Mouse (Mus musculus) lung, postnatal 4 days (tissue): ENCODE measurements around the gene Apeh.
A peak's percentile ranks its signal among the peaks of the same experiment; 100 is the strongest.

Experiments
- DNase-seq, 2 experiments: peaks; one replicate each; pipeline ENCODE4 v3.0.0; 2021

Gene Apeh

DNA sequence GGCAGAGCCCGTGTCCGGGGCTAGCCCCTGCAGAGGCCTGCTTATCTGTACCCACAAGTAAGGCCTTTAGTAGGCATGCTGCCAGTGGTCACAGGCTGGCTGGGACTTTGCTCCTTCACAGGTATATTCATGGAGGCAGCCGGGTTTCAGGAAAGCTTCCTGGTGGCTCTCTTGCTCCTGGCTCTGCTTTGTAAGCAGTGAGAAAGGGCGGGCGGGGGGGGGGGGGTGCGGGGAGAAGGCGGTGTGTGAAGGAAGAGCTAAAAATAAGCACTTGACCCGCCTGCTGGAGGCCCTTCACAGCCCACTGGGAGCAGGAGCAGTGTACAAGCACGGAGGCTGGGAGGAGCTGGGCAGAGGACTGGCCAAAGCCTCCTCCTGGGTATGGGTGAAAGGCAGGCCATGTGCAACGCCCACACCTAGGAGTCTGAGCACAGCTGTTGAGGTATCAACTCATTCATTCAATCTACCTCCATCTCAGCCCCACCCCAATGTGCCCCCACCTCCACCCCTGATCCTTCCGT lies 25.5 kb upstream of the Apeh start:
- peak; percentile 54 to 78 for DNase-seq

DNA sequence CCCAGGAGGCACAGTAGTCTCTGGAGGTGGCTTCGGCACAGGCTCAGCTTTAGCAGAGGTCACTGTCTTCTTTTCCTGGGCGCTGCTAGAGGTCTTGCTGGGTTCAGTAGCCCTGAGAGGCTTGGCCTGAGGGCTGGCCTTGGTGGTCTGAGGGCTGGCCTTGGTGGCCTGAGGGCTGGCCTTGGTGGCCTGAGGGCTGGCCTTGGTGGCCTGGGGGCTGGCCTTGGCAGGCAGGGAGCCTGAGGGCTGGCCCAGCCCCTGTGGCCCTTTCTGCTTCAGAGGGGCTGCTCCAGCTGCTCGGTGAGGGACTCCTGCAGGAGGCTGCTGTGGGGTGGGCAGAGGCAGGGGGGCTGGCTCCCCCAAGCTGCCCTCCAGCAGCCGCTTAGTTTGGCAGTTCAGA lies 22.7 kb upstream of the Apeh start:
- no peak for DNase-seq

DNA sequence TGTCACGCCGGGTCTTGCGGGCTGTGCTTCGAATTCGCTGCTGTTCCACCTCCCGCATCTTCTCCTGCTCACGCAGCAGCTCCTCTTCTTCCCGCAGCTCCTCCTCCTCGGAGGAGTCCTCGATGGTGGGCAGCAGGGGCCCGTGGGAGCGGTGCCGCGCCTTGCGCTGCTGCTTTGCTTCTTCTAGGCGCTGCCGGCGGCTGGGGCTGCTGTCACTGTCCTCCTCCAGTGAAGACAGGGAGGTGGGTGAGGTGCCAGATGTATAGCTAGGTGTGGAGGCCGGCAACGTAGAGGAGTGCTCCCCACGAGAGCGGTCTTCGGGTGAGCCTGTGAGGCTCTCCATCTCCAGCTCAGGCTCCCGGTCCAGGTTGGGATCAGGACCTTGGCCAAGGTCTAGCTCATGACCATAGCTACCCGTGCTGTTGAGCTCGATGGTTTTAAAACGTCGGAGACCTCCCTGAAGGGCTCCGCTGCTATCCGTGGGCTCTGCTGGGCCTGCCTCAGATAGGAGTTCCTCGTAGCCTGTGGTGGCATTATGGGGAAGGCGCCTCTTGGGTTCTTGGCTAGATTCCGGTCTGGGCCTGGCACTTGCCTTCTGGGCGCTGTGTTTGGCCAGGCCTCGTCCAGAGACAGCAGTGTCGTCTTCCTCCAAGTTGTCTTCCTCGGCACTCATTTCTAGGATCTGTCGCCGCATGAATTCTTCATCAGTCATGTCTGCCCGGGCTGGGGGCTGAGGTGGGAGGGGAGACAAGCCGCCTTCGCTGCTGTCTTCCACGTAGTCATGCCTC lies 21.1 kb upstream of the Apeh start:
- no peak for DNase-seq

DNA sequence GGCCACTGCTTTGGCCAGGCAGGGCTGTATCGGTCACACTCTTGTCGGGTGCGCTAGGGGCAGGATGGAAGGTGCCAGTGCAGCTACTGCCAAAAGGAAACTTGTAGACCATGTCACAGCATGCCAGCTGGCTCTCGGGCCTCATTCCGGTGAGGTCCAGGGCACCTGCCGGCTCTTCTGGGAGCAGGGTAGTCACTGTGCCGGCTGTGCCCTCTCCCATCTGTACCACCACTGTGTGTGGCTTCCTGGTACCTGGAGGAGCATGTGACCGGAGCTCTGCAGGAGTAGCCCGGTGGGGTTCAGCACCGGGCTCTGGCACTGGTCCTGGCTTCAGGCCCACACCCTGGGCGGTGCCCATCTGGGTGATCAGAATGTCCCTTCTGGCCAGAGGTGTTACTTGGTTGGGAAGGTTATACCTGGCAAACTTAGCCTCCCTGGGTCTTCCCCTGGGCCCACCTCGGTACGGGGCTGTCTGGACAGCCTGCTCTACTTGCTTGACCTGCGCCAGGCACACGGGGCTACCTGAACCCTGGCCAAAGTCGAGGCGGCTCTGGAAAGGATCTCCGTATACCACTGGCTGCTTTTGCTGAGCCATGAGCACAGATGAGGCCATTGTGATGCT lies 18.4 kb upstream of the Apeh start:
- no peak for DNase-seq

DNA sequence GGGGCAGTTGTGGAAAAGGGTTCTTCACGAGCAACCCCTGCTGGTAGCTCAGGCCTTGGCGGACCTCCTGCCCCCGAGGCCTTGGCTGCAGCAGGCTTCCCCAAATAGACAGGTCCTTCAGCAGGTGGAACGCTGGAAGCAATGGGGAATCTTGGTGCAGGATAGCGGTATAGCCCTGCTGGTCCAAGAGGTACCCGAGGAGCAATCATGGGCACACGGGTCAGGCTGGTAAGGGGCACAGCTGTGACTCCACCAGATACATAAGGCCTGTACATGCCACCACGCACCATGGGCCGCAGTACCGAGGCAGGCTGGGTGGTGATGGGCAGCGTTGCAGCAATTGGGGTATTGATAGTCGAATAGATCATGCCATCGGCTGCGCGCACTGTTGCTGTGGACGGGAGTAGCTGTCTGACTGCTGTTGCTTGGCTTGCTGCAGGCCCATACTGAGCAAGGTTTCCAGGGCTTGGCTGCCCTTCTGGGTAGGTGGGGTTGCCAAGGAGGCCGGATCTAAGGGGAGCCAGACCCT lies 17.3 kb upstream of the Apeh start:
- DNase-seq, result no peak

DNA sequence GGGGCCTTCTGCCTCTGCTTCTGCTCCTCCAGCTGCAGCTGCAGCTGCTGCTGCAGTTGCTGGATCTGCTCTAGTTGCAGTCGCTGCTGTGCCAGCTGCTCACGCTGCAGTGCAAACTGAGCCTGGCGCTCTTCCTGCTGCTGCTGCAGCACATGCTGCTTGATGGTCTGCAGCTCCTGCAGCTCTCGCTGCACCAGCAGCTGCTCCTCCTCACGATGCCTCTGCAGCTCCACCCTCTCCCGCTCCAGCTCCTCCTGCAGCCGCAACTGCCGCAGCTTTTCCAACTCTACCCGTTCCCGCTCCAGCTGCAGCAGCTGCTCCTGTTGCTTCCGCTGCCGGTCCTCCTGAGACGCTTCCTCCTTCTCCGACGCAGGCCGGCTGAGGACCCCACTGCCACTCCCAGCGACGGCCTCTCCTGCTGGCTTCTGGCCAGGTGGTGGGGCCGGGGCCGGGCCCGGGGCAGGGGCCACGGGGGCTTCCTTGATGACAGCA lies 16.7 kb upstream of the Apeh start:
- DNase-seq, result no peak

- DNase-seq, result no peak
These were observed 15.8 kb upstream of the Apeh start for GRCm38 (mm10) chr9:108110160-108110559.

DNA sequence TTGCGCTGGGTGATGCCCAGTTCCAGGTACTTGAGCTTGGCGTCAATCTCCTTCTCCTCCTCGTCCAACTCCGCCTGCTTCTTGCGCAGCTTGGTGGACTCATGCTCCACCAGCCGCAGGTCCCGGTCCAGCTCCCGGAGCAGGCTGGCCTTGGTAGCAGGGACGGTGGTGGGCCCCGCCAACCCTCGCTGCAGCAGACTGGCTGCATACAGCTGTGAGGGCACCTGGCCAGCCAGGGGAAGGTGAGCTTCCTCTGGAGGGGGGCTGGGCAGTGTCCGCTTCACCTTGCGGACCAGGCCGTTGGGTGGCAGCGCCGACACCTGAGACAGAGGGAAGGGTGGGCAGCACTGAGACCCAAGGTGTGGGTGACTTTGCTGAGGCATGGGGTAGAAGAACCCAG lies 13.5 kb upstream of the Apeh start:
- DNase-seq, result no peak

- DNase-seq, result no peak
These were observed 11.7 kb upstream of the Apeh start for GRCm38 (mm10) chr9:108106090-108106489.

- no peak for DNase-seq
These were observed 11.1 kb upstream of the Apeh start for GRCm38 (mm10) chr9:108105549-108105863.

- DNase-seq, result no peak
These were observed 10.6 kb upstream of the Apeh start for GRCm38 (mm10) chr9:108104766-108105548.

GRCm38 (mm10) chr9:108099619-108100018 lies 5.2 kb upstream of the Apeh start:
- no peak for DNase-seq

DNA sequence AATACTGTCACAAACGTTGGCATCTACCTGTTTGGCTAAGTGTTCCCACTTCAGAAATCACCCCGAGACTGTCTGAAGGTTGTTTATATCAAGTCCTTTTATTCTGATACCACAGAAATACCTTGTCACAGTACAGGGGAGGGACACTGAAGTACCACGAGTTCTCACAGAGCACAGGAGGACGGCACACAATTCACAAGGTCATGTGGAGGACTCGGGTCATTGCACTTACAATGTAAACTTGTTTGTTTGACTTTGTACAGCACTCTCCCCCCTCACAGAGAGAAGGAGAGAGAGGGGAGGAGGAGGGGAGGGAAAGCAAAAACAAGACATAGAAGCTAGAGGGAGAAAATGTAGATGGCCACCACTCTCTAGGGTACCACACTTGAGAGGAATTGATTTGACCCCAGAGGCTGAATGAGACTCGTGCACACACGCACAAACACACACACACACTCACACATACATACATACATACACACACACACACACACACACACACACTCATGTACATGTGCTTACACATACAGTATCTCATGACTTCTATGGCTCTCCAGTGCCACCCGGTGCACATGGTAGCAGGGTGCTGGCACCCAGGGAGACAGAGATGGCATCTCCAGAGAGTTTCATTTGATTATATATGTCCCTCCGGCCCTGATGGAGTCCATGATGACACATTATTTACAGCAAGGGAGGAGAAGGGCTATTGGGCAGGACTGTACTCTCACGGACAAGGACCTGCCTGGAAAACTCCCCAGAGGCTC lies 1.7 kb upstream of the Apeh start:
- DNase-seq, result no peak

- peak in 1 of 2 experiments; percentile 74 for DNase-seq
These were observed 1.1 kb upstream of the Apeh start for GRCm38 (mm10) chr9:108095518-108095917.

- DNase-seq, result no peak
These were observed 599 bp upstream of the Apeh start for GRCm38 (mm10) chr9:108094998-108095411.

- DNase-seq, result no peak
These were observed 820 bp downstream of the Apeh start for GRCm38 (mm10) chr9:108093586-108093985.

GRCm38 (mm10) chr9:108090611-108091120 lies 3.7 kb downstream of the Apeh start:
- DNase-seq, result no peak

DNA sequence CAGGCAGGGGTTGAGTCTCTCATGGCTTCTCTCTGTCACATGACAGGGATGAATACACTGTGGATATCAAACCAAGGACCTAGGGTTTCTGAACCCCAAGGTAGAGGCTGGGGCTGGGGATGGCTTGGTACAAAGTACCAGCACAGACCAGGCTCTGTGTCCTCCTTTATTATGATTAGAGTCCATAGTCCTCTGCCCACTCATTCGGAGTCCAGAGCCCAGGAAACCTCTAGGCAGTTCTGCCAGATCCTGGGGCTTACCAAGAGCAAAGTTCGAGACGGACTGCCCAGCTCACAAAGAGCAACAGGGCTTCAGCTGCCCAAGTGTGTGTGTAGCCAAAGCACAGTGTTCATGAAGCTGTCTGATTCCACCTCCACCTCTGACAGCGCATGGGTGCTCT lies 9.1 kb downstream of the Apeh start:
- no peak for DNase-seq

GRCm38 (mm10) chr9:108083561-108083960 lies 10.8 kb downstream of the Apeh start:
- no peak for DNase-seq

GRCm38 (mm10) chr9:108082988-108083431 lies 11.4 kb downstream of the Apeh start, which contains the start of gene Rnf123:
Gene Rnf123 (minus strand): TSS chr9:108083346.
- DNase-seq, result no peak

- DNase-seq, result no peak
These were observed 11.9 kb downstream of the Apeh start for GRCm38 (mm10) chr9:108082549-108082948.

DNA sequence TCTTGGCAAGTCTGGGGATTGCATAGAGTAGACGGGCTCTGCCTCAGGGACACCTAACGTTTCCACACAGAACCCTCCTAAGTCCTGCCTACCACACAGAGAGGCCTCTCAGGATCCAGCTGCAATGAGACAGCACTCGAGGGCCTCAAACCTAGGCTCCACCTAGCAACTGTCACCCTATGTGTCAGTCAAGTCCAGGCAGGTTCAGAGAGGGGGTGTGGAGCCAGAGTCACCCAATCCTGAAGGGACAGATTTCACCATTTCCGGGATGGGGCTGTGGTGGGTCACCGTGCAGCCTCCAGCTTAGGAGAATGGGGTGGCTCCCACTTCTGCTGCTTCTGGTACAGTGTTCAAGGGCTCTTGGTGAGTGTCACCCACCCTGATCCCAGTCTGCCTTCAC lies 14.2 kb downstream of the Apeh start, which contains the start of gene Mst1:
Gene Mst1 (plus strand): TSS at position 269 of the 400 bp plus-strand sequence.
- no peak for DNase-seq
